Mouse (Mus musculus): Measurements from ENCODE around the gene Anks1.
"Not testable (repeated sequence)": the region's sequence is repeated elsewhere in the genome, so short reads cannot be mapped to it uniquely, and the experiment has no call there.

Gene Anks1

GRCm38 (mm10) chr17:27966508-27967021 is 57.5 kb downstream of the Anks1 start:
- DNase-seq (ENCODE audit: low read depth), result no peak

- DNase-seq (ENCODE audit: low read depth), result no peak
Measured at GRCm38 (mm10) chr17:27967529-27967928, 58.4 kb downstream of the Anks1 start.

GRCm38 (mm10) chr17:27968033-27968750 is 59.1 kb downstream of the Anks1 start:
- no peak for DNase-seq (ENCODE audit: low read depth)

DNA sequence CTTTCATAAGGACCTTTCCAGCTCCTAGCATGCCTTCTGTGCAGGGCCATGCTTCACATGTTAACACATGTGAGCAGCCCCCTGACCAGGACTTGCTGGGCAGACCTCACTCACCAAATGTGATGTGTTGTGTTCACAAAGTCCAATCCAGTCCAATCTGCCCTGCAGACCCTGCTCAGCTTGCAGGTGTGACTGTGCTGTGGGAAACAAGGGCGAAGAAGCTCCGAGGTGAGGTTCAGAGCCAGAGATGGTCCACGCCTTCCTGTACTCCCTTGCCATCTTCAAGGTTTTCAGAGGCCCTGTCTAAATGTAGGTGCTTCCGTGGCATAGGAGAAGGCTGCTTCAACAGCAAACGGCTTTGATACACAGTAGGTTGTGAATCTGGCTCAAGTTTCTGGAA is 59.8 kb downstream of the Anks1 start:
- DNase-seq (ENCODE audit: low read depth), result no peak

DNA sequence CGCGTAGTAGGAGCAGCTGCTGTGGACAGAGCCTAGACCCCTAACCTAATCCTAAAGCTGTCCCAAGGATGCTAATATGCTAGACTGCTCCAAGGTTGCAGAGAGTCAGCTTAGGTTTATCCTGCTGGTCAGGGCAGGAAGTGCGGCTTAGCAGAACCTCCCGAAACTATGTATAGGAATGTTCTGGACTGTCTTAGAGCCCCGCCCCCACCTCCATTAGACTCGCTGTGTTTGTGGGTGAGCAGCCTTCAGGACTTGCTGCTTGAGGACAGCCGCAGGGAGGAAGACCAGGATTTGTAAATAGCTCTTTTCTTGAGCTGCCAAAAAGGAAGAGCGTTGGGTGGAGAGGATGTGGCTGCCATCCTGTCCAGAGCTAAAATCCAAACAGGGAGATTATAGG is 60.3 kb downstream of the Anks1 start:
- peak; percentile 17 for DNase-seq (ENCODE audit: low read depth)

DNA sequence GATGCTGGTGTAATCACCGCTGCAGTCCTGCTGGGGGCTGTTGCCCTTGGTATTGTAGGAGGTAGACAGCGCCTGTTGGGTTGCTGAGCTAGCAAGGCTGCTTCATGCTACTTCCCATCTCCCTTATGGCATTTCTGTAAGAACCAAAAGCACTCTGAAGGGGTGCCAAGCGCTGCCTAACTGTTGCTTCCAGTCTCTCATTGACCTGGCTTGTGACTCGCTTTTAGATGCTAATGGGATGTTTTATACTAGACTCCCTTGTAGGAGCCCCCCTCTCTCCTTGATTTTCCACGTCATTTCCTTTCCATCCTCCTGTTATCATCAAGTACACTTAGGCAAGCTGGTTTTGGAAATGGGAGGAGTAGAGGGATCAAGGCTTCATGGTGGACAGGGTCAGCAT is 60.8 kb downstream of the Anks1 start:
- DNase-seq (ENCODE audit: low read depth), result no peak

GRCm38 (mm10) chr17:27970305-27970704 is 61.2 kb downstream of the Anks1 start:
- DNase-seq (ENCODE audit: low read depth), result peak; percentile 42

- no peak for DNase-seq (ENCODE audit: low read depth)
Measured at GRCm38 (mm10) chr17:27971496-27971895, 62.4 kb downstream of the Anks1 start.

- no peak for DNase-seq (ENCODE audit: low read depth)
Measured at GRCm38 (mm10) chr17:27973337-27973736, 64.2 kb downstream of the Anks1 start.

DNA sequence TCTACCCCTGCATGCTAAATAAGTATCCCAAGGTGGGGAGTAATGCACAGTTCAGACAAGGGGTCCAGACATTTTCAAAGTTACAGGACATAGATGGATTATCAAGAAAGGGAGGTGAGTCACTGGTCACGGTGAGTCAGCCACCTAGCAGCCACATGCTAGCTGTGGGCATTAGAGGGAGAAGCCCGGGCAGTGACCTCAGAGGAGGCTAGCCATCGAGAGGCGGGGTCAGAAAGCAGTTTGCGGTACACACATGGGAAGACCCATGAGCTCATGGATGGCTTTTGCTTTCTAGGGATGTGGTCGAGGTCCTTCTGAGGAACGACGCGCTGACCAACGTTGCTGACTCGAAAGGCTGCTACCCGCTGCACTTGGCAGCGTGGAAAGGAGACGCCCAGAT is 67.2 kb downstream of the Anks1 start:
- peak; percentile 92 for DNase-seq (ENCODE audit: low read depth)

- no peak for DNase-seq (ENCODE audit: low read depth)
Measured at GRCm38 (mm10) chr17:27977008-27977636, 68.0 kb downstream of the Anks1 start.

DNA sequence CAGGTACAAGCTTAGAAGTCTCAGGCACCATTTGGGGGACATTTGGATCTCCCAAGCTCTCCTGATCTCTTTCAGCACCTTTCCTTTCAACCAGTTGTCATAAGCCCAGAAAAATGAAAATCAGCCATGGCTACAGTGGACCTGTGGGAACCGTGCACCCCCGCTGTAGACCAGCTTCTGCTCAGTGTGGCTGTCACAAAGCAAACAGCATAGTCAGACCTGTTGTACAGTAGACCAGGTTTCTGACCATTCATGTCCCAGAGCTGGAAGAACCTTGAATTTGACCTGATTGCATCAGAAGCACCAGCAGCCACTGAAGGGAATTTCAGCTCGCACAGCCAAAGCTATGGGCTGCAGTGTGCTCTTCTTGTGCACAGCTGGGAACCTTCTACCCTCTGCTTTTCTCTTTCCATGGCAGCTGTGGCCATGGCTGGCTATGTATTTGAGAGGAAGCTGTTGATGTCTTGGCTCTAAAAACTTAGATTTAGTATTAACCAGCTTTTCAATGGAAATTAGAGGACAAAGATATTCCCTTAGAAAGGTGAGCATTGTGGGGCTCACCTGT is 71.4 kb downstream of the Anks1 start:
- DNase-seq (ENCODE audit: low read depth), result no peak

GRCm38 (mm10) chr17:27981451-27982069 is 72.5 kb downstream of the Anks1 start:
- no peak for DNase-seq (ENCODE audit: low read depth)

- DNase-seq (ENCODE audit: low read depth), result not testable (repeated sequence)
Measured at GRCm38 (mm10) chr17:27982070-27982457, 73.0 kb downstream of the Anks1 start.

- DNase-seq (ENCODE audit: low read depth), result no peak
Measured at GRCm38 (mm10) chr17:27982712-27983266, 73.7 kb downstream of the Anks1 start.

DNA sequence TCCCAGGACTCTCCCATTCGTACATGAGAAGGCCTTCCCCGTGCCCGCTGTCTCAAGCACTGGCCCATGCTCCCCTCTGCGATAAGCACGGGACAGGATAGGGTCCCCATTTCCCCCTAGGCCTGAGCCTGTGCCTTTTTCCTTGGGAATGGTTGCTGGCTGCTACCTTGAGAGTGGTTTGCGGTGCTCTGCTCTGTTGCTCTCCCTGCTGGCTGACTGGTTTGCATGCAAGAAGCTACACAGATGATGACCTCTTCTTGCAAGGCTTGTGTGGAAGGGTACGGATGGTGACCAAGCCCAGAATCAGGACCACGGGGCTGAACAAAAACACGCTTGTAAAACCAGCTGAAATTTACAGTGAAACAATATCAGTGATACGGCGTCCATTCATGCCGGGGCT is 75.3 kb downstream of the Anks1 start:
- no peak for DNase-seq (ENCODE audit: low read depth)

DNA sequence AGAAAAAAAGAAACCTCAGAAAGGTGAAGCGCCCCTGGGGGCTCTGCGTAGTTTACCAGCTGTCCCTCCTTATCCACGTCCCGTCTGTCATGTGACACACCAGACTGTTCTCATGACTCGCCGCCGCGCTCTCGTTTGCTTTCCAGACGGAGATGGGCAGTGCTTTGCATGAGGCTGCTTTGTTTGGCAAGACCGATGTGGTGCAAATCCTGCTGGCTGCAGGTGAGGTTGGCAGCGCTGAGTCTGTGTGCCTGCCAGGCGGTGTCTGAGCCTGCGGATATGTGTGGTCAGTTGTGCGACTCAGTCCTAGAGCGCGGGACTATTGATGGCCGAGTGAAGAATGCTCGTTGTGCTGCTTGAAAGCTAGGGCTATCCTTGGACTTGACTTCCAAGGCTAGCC is 77.0 kb downstream of the Anks1 start:
- no peak for DNase-seq (ENCODE audit: low read depth)

DNA sequence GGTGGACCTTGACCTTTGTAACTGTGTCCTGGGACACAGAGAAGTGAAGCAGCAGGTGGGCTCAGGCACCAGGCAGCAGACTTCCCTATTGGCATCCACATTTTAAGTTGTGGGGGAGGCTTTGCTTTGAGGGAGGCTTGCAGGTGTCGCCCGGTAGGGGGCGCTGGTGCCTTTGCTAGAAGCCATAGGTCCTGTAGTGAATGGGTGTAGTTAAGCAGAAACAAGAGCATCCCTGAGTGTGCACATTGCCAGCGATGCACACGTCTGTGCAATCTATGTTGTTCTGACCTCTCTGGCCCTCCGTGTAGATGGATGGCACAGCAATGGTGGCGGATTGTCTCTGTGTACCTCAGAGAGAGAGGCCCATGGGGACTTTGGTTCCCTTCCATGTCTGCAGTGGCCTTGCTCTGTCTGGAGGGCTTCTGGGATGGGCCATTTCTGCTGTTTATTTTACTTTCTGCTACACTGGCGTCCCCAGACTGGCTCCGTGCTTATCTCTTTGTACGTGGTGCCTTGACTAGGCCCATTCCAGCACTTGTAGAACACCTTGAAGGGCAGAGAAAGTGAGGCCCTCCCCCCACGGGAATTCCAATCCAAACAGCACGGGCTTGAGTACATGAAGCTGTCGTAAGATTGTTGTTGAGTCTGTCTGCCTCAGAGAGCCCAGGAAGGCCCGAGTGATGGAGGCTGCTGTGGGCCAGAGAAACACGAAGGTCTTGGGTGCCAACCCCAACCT is 80.9 kb downstream of the Anks1 start:
- DNase-seq (ENCODE audit: low read depth), result peak; percentile 89

DNA sequence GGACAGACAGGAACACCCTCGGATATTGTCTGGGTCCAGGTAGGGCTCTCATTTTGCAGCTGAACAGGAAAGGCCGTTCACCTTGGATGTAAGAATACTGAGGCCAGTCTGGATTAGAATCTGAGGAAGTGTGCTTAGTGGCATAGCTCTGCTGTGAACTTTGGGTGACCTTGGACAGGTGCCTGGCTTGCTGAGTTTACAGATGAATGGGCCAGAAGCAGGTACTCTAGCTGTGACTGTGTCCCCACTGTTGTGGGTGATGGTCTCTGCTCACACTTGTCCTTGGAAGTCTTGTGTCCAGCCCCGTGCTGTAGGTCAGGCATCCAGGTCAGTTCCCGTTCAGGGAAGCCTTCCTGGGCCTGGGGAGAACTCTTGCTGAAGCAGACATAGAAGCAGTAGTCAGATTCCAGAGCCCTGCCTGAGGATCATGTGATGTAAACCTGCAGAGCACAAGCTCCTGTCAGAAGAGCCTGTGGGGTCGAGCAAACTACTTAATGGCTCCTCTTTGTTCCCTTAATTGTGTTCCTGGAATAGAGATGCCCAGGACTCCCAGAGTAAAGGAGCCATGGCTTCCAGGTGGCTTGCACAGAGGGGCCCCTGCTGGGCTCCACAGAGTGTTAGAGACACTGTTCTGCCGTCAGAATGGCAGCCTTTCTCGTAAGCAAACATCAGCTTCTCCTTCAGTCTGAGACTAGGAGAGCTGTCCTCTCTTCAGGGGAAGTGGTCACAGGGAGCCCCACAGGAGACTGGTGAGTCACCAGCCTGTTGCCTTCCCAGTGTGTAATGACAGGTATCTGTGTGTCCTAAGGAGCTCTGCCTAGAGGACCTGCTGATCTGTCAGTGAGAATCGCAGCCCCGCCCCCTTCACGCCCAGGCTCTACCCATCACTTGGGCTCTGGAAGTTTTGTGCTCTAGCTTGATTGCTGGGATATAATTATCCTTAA is 85.2 kb downstream of the Anks1 start:
- peak; percentile 64 for DNase-seq (ENCODE audit: low read depth)

DNA sequence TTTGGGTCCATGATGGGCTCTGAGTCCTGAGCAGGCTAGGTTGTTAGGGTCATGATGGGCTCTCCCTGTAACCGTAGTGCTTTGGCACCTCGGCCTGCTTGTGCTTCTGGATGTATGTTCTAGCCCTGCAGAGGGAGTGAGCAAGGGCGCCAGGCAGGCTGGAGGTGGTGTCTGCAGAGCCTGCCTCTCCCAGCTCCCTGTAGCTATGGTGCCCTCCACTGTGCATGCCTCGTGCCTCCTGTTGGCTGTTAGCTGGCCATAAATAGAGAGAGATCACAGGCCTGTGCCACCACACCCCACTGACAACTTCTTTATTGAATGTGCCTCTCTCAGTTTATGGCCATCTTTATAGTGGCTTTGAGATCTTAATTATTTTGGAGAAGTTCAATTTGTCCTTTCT is 87.2 kb downstream of the Anks1 start:
- no peak for DNase-seq (ENCODE audit: low read depth)

DNA sequence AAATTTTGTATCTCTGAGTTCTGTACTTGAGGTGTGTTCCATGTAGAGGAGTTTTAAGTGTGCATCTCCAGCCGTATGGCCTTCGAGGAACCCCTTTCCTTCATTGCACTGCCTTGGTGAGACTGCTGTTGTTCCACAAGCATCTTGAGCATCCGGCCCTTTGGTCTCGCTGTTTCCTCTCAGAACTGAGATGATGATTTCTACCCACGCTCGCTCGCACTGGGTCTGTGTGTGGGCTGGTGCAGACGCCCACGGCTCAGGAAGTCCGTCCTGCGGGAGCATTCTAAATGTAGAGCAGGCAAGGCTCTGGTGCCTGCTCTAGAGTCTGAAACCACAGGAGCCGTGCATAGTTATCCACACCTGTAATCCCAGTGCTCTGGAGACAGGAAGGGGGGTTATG is 88.1 kb downstream of the Anks1 start:
- DNase-seq (ENCODE audit: low read depth), result no peak
